8 mouse cellular contexts compared by ENCODE assay signal in the genomic region with DNA sequence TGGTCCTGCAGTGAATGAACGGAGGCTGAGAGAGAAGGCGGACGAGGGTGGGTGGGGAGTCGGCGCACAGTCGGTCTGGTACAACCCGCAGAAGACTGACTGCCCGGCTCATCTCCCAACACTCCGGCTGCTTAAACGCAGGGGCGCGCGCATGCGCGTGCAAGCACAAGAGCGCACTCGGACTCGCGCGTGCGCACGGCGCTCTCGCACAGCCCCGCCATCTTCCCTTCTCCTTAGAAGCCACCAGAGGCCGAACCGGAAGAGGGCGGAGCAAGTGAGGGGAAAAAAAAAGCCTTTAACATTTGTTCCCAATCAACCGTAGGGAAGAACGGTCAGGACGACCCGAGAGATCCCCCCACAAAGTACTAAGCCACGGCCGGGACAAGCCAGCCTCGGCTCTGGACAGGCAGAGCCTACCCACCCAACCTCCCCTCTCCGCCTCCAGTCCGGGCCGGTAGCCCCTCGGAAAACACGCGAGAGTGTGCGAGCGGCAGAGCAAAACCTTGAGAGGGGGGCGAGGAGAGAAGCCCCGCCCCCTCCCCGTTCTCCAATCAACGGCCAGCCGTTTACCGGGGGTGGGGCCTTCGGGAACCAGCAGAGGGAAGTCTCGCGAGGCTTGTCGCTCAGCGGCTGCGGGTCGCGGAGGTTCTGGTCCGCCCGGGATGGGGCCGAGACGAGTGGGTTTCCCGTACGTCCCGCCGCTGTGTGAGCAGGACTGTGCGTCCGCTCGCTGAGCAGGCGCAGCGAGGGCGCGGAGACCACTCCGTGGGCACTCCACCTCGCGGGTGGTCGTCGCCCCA. TPM values are rescaled to one million over a fixed set of nuclear protein-coding genes. Genes with fewer than 3 reads are reported as not detected.
A peak's percentile ranks its signal among the peaks of the same experiment; 100 is the strongest.
DNase-seq lines count a peak whose midpoint lies in the region; ATAC-seq and TF ChIP-seq lines count a peak whose summit lies in the region.

Gene Ints13, minus strand, starts transcription at position 526 of the 800 bp plus-strand sequence.

- H3K4me1 ChIP-seq in hindbrain, embryonic 10.5 days (replicated peaks) = peaks cover 41% of the 10 kb centered on the region
- H3K4me1 ChIP-seq in lung, postnatal 0 days (ENCODE audit: insufficient read depth, low read depth, low read length) = peaks cover 4% of the 10 kb centered on the region; the same call in 1 of the 2 replicates

- DNase-seq in MN1 (ENCODE audit: low spot score) = peak; percentile 98
- peak; percentile 98 for DNase-seq in cerebellum, adult 9-10 months
- peak; percentile 96 for DNase-seq in hindbrain, embryonic 10.5 days (ENCODE audit: low spot score)
- peak; percentile 98 for DNase-seq in layer of hippocampus, adult 9-11 months
- peak; percentile 100 for DNase-seq in lung, postnatal 0 days (ENCODE audit: low spot score)
- DNase-seq in ovary, postnatal 14 days (ENCODE audit: low spot score) = peak; percentile 91
- DNase-seq in thymus, postnatal 14 days = peak; percentile 98

- peak; percentile 90 for ATAC-seq in frontal cortex, adult (ENCODE audit: low TSS enrichment)
- ATAC-seq in lung, postnatal 0 days = peak; percentile 94

- under 1% methylated on average over 77 of the region's 77 CpGs for WGBS in hindbrain, embryonic 10.5 days
- 1% methylated on average over 76 of the region's 77 CpGs for WGBS in lung, postnatal 0 days

- TF ChIP-seq CTCF in lung, postnatal 0 days (IDR thresholded peaks at IDR 0.05) = no peak; the same call in 1 of the 2 replicates

- H3K27ac ChIP-seq in hindbrain, embryonic 10.5 days = peak within 1 kb of the TSS; percentile 98
- peak within 1 kb of the TSS; percentile 99 for H3K27ac ChIP-seq in lung, postnatal 0 days (ENCODE audit: low read length)

- TF ChIP-seq EP300 in lung, postnatal 0 days (IDR thresholded peaks at IDR 0.05) = peak; percentile 44; the same call in 1 of the 2 replicates

- peak within 1 kb of the TSS; percentile 98 for H3K9ac ChIP-seq in lung, postnatal 0 days (replicated peaks; ENCODE audit: low read depth)

- H3K27me3 ChIP-seq in hindbrain, embryonic 10.5 days (ENCODE audit: insufficient read depth, poor library complexity, severe bottlenecking) = no peaks in the 10 kb centered on the region
- H3K27me3 ChIP-seq in lung, postnatal 0 days (replicated peaks; ENCODE audit: insufficient read depth, low read length) = no peaks in the 10 kb centered on the region

- H3K4me3 ChIP-seq in hindbrain, embryonic 10.5 days = peak within 1 kb of the TSS; percentile 95
- peak within 1 kb of the TSS; percentile 91 for H3K4me3 ChIP-seq in lung, postnatal 0 days (ENCODE audit: low read depth, low read length)

- no peaks in the 10 kb centered on the region for H3K9me3 ChIP-seq in hindbrain, embryonic 10.5 days
- no peaks in the 10 kb centered on the region for H3K9me3 ChIP-seq in lung, postnatal 0 days (ENCODE audit: low read length)

- H3K4me2 ChIP-seq in lung, postnatal 0 days (replicated peaks; ENCODE audit: low read depth, low read length) = peak within 1 kb of the TSS; percentile 94

- H3K36me3 ChIP-seq in hindbrain, embryonic 10.5 days = 0 out of 2 replicates have a peak, but pooled peaks cover 13% of the 10 kb centered on the region
- no peaks in the 10 kb centered on the region for H3K36me3 ChIP-seq in lung, postnatal 0 days (ENCODE audit: insufficient read depth, low read length)

RNA-seq across cellular contexts. Expression of gene Ints13, which starts in this region (rescaled TPM):
- 71.8 and 86.4 TPM in 2 replicates for polyA plus RNA-seq in hindbrain, embryonic 10.5 days (2016; fragmentation: Nextera tagmentation; extraction: Ambion mirVana)
- polyA plus RNA-seq in lung, postnatal 0 days (2015; fragmentation: Nextera tagmentation; extraction: Ambion mirVana) = 27.0 and 27.4 TPM in 2 replicates

Comparison
In these comparisons a context has a peak if more than half of its experiments do, and no peak if none do; other contexts are left out.
1. Peak in every context shown above with its lines: DNase-seq, ATAC-seq, H3K4me3 ChIP-seq and H3K27ac ChIP-seq.